Mouse (Mus musculus) forebrain, embryonic 14.5 days (tissue): Measurements from ENCODE around the gene Itpk1. TPM values are rescaled to one million over a fixed set of nuclear protein-coding genes. Genes with fewer than 3 reads are reported as not detected.

Experiments used
- ATAC-seq: fragments of 200-750 bp; cut with Nextera tagmentation; 2 replicates; pipeline ENCODE4 v1.8.0; 2017; ENCODE audit warnings: mild to moderate bottlenecking, moderate library complexity
- DNase-seq: peaks from one replicate; pipeline ENCODE4 v3.0.0-alpha.2; 2015; ENCODE audit warnings: low spot score
- H3K27ac ChIP-seq: fragments of 300-500 bp; sonication (generic); 2 replicates; pipeline ENCODE4 v1.5.1; 2014; ENCODE audit warnings: low read depth, mild to moderate bottlenecking, control low read depth, low read length, moderate library complexity
- H3K27me3 ChIP-seq: fragments of 300-500 bp; sonication (generic); replicated peaks from 2 replicates; pipeline ENCODE4 v1.6.1; 2014; ENCODE audit warnings: low read length, control low read depth, mixed read lengths; ENCODE audit not compliant: control insufficient read depth, insufficient read depth
- H3K36me3 ChIP-seq: fragments of 300-500 bp; sonication (generic); 2 replicates; pipeline ENCODE4 v1.6.1; 2014; ENCODE audit warnings: low read length, control low read depth; ENCODE audit not compliant: control insufficient read depth, insufficient read depth
- H3K4me1 ChIP-seq: fragments of 300-500 bp; sonication (generic); 2 replicates; pipeline ENCODE4 v1.6.1; 2014; ENCODE audit warnings: antibody characterized with exemption, low read length, control low read depth; ENCODE audit not compliant: control insufficient read depth, insufficient read depth
- H3K4me2 ChIP-seq: fragments of 300-500 bp; sonication (generic); 2 replicates; pipeline ENCODE4 v1.6.1; 2014; ENCODE audit warnings: mild to moderate bottlenecking, control low read depth, low read length
- H3K4me3 ChIP-seq: fragments of 300-500 bp; sonication (generic); 2 replicates; pipeline ENCODE4 v1.5.1; 2014; ENCODE audit warnings: low read depth, low read length, control low read depth
- H3K9ac ChIP-seq: fragments of 300-500 bp; sonication (generic); 2 replicates; pipeline ENCODE4 v1.6.1; 2014; ENCODE audit warnings: mild to moderate bottlenecking, low read length, control low read depth, moderate library complexity
- H3K9me3 ChIP-seq: fragments of 300-500 bp; sonication (generic); replicated peaks from 2 replicates; pipeline ENCODE4 v1.6.1; 2016; ENCODE audit warnings: low read length, control low read depth, mixed read lengths; ENCODE audit not compliant: control insufficient read depth
- WGBS: fragments of 180-500 bp; shearing (Covaris S2); extraction: QIAGEN DNeasy Blood & Tissue Kit; methylation state at CpG from one replicate; pipeline ENCODE4 v1.1.7; 2014; 5-methylcytosine and 5-hydroxymethylcytosine counted together
- polyA plus RNA-seq: library from polyadenylated mRNA; unstranded; fragments of >200 nt; fragmentation: Nextera tagmentation; extraction: Ambion mirVana; gene quantifications from 2 replicates; pipeline ENCODE4 v1.2.1, GENCODE M21; 2014

The Itpk1 gene
- polyA plus RNA-seq, 1 experiment from 2014 or later: 47.1 TPM

DNA sequence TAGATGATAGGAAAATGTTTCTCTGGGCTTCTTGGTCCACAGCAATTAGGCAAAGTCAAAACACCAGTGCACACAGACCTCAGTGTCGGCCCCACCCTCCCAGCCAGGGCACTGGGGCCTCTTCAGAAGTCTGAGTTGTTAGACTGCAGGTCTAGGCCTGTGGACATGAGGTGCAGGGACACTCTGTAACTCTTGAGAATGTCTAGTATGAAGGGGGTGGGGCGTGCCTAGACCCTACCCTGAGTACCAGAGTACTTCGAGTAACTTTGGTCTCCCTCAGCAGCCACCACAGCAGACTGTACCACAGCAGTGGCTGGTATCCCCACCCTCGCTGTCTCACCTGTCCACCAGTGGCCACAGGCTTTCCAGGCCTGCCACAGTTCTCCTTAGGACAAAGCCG lies 18.4 kb downstream of the Itpk1 start:
- 92% methylated on average over 5 of the region's 5 CpGs for WGBS
- Histone ChIP-seq H3K9ac (no peak overlapping the region), H3K36me3 (no peaks in the 10 kb centered on the region), H3K27ac (peak overlapping the region; percentile 68; the same call in 1 of the 2 replicates), H3K9me3 (no peaks in the 10 kb centered on the region), H3K4me1 (peaks cover 30% of the 10 kb centered on the region), H3K4me2 (no peak overlapping the region), H3K4me3 (no peak overlapping the region), H3K27me3 (no peaks in the 10 kb centered on the region)
- DNase-seq (no peak), ATAC-seq (no peak)

DNA sequence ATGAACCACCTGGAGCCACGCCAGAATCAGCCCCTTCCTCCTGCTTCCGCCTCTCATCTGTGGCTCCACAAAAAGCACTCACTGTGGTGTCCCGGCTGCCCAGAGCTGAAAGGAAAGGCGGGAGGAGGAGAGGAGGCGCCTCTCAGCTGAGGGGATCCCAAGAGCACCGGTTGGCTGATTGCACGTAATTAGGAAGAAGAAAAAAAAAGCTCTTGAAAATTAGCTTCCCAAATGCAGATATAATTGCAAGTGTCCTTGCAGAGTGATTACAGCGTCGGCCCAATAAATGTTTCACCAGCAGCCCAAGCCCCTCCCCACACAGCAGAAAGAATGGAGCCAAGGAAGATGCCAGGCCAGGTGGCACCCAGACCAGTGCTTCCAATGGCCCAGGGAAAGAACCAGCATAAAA lies 19.2 kb downstream of the Itpk1 start:
- H3K27me3 ChIP-seq: no peaks in the 10 kb centered on the region
- H3K36me3 ChIP-seq: no peaks in the 10 kb centered on the region
- H3K4me3 ChIP-seq: no peak overlapping the region
- H3K4me2 ChIP-seq: peak overlapping the region; percentile 23; the same call in 1 of the 2 replicates
- peak; percentile 74 for DNase-seq
- peak; percentile 82 for ATAC-seq
- 6% methylated on average over 9 of the region's 9 CpGs for WGBS
- peak overlapping the region; percentile 68 for H3K27ac ChIP-seq
- no peaks in the 10 kb centered on the region for H3K9me3 ChIP-seq
- peaks cover 30% of the 10 kb centered on the region for H3K4me1 ChIP-seq
- H3K9ac ChIP-seq: peak overlapping the region; percentile 13; the same call in 1 of the 2 replicates

DNA sequence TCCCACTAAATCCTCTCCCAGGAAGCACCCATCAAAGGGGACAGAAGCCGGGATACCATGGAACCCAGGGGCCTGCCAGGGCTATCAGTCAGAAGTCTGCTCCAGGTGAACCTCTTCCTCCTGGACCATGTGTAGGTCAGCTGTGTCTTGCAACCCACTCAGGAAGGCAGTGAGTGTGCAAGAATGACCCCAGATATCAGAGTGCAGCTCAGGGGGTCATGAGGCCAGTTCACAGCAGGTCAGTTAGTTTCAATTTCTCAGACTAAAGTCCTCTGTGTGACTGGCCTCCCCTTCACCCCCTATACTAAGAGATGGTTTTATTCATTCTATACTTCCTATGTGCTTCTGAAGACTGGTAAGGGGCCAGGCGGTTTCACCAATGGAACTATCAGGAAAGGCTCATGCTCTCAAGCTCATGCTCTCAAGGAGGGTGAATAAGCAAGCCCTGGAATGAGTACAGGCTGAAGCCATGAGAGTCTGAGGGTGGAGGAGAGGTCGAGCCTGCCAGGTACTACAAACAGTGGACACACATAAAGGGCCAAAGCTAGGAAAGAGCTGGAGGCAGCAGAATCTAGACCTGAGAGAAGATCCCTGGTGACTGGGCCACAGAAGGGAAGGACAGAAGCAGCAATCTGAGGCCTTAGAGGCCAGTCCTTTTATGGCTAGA lies 19.9 kb downstream of the Itpk1 start:
- DNase-seq: no peak
- Histone ChIP-seq H3K4me3 (no peak overlapping the region), H3K27me3 (no peaks in the 10 kb centered on the region), H3K9me3 (no peaks in the 10 kb centered on the region), H3K36me3 (no peaks in the 10 kb centered on the region), H3K27ac (peak overlapping the region; percentile 68; the same call in 1 of the 2 replicates), H3K4me1 (peaks cover 32% of the 10 kb centered on the region), H3K4me2 (peak overlapping the region; percentile 23; the same call in 1 of the 2 replicates), H3K9ac (no peak overlapping the region; the same call in 1 of the 2 replicates)
- 76% methylated on average over 3 of the region's 3 CpGs for WGBS
- ATAC-seq: no peak

DNA sequence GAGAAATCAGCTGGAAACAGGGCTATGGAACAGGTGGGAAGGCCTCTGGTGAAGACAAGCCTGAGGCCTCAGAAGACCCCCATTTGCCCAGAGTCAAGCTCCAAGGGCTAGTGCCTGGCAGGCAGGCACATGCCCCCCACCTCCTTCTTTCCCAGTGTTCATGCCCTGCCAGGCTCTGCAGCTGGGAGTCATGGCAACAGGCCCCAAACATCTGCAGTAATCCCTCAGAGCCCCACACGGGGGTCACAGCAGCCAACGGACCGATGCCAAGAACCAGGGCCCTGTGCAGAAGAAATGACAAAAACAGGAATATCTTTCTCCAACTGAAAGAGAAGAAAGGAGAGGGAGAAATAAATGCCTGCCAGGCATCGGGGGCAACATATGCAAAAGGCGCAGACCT lies 20.8 kb downstream of the Itpk1 start:
- H3K27ac ChIP-seq: peak overlapping the region; percentile 39; the same call in 1 of the 2 replicates

DNA sequence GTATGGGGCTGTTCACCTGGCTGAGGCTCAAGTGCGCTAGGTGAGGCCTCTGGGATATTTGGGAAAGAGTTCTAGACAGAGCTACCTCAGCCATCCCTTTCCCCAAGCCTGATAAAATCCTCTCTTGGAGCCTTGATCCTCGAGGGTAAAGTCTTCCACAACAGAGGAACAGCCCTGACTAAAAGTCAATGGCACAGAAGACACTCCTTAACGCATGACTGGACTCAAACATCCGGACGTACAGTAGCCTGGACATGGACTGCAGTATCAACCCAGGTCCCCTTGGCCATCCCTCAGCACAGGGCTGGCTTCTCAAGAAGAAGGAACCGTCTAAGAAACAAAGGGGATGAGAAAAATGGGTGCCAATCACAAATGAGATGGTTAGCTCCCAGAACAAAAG lies 21.3 kb downstream of the Itpk1 start:
- Histone ChIP-seq H3K36me3 (no peaks in the 10 kb centered on the region), H3K9me3 (no peaks in the 10 kb centered on the region), H3K4me1 (peaks cover 39% of the 10 kb centered on the region), H3K27ac (no peak overlapping the region), H3K9ac (no peak overlapping the region), H3K4me2 (no peak overlapping the region), H3K27me3 (no peaks in the 10 kb centered on the region), H3K4me3 (no peak overlapping the region)
- 67% methylated on average over 6 of the region's 6 CpGs for WGBS
- DNase-seq: no peak
- no peak for ATAC-seq

More for the DNA sequence above, 20.8 kb downstream of the Itpk1 start:
- DNase-seq: peak; percentile 50
- no peaks in the 10 kb centered on the region for H3K9me3 ChIP-seq
- WGBS: 36% methylated on average over 5 of the region's 5 CpGs
- H3K9ac ChIP-seq: no peak overlapping the region
- H3K4me2 ChIP-seq: no peak overlapping the region
- peaks cover 35% of the 10 kb centered on the region for H3K4me1 ChIP-seq
- no peaks in the 10 kb centered on the region for H3K27me3 ChIP-seq
- no peaks in the 10 kb centered on the region for H3K36me3 ChIP-seq
- peak; percentile 35; the same call in 1 of the 2 replicates for ATAC-seq
- no peak overlapping the region for H3K4me3 ChIP-seq

DNA sequence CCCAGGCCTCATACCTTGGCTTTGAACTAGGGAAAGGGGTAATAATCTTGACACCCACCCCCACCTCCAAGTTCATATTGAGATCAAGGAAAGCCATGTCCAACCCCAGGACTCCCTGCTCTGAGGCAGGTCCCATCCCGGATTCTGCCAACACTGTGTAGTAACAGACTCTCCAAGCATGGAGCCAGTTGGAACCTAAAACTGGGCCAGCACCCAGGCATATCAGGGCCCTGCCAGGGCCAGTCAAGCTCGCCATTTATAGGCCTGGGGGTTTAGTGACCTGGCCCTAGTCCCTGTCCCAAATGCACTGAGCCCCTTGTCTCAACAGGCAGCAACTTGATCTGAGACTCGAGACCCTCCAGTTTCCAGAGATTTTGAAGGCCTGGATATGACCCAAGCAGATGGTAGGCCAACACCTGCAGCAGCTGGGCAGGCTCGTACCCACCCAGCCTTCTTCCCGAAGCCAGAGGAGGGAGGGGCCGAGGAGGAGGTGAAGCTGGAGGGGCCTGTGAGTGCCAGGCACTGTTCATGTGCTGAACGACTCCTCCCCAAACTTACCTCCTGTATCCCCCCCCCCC lies 21.9 kb downstream of the Itpk1 start:
- 68% methylated on average over 7 of the region's 7 CpGs for WGBS
- Histone ChIP-seq H3K9ac (no peak overlapping the region), H3K27ac (no peak overlapping the region), H3K4me3 (no peak overlapping the region), H3K4me1 (peaks cover 39% of the 10 kb centered on the region), H3K4me2 (no peak overlapping the region), H3K9me3 (no peaks in the 10 kb centered on the region), H3K27me3 (no peaks in the 10 kb centered on the region), H3K36me3 (no peaks in the 10 kb centered on the region)
- DNase-seq (no peak), ATAC-seq (no peak)

DNA sequence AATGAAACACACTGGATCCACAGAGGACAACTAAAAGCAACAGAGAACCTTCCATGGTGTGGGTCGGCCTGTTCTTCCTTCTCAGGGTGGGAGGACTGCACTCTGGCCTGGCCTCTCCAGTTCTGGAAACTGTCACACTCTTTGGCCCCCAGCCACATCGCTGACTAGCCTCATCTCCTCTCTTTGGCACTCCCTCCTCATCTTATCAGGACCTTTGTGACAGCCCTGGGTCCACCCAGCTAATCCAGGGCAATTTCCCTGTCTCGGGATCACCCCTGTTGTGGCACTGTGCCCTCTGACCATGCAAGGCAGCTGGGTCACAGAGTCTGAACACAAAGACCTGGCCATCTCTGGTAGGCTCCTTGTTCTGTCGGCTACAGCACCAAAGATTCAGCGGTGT lies 22.6 kb downstream of the Itpk1 start:
- peaks cover 39% of the 10 kb centered on the region for H3K4me1 ChIP-seq
- no peaks in the 10 kb centered on the region for H3K27me3 ChIP-seq
- DNase-seq (no peak), ATAC-seq (no peak)
- H3K4me2 ChIP-seq: no peak overlapping the region
- H3K9ac ChIP-seq: no peak overlapping the region
- H3K4me3 ChIP-seq: no peak overlapping the region
- H3K27ac ChIP-seq: no peak overlapping the region
- no peaks in the 10 kb centered on the region for H3K36me3 ChIP-seq
- WGBS: 89% methylated on average over 5 of the region's 5 CpGs
- no peaks in the 10 kb centered on the region for H3K9me3 ChIP-seq

DNA sequence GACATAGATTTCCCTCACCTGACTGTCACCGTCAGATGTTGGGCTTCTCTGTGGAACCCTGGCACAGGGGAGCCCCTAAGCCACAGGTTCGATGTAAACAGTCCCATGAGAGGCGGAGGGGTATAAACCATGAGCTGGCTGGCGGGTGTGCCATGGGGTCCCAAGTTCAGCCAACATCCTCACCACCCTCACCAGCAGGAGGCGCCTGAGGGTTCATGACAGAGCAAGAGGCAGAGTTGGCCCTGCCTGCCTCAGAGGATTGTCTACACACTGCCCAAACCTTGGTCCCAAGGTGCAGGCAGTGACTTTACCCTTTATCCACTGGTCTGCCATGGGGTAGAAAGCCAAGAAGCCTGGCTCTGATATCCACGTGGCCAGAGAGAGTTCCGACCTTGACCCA lies 23.1 kb downstream of the Itpk1 start:
- no peak for ATAC-seq
- no peaks in the 10 kb centered on the region for H3K27me3 ChIP-seq

DNA sequence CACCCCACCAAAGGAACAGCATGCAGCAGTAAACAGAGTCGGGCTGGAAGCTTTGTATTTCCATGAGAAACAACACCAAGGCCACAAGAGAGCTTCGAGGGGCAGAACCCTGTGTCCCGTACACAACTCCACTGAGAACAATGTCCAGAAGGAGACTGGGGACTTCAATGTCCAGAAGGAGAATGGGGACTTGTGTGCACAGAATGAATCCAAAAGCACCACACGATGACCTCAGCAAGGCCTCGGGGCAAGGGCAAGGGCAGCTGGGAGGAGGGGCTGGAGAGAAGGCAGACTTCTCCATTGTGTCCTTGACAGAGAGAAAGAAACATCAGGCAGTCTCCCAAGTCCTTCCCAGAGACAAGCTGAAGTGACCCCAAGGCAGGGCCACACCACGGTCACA lies 25.9 kb downstream of the Itpk1 start:
- Histone ChIP-seq H3K27ac (no peak overlapping the region), H3K27me3 (no peaks in the 10 kb centered on the region), H3K4me2 (no peak overlapping the region), H3K36me3 (peaks cover 10% of the 10 kb centered on the region), H3K9me3 (no peaks in the 10 kb centered on the region), H3K4me1 (peaks cover 15% of the 10 kb centered on the region), H3K9ac (no peak overlapping the region), H3K4me3 (no peak overlapping the region)
- WGBS: 29% methylated on average over 6 of the region's 6 CpGs
- ATAC-seq (no peak), DNase-seq (no peak)

More for the DNA sequence above, 23.1 kb downstream of the Itpk1 start:
- H3K4me3 ChIP-seq: no peak overlapping the region
- H3K36me3 ChIP-seq: no peaks in the 10 kb centered on the region
- DNase-seq: no peak
- H3K4me2 ChIP-seq: no peak overlapping the region
- no peak overlapping the region for H3K27ac ChIP-seq
- 75% methylated on average over 7 of the region's 7 CpGs for WGBS
- no peaks in the 10 kb centered on the region for H3K9me3 ChIP-seq
- H3K4me1 ChIP-seq: peaks cover 39% of the 10 kb centered on the region
- no peak overlapping the region for H3K9ac ChIP-seq
